Mouse (Mus musculus) MEL (cell line): ENCODE results near the gene Mtmr14.

Source experiments
- CTCF ChIP-seq, 3 experiments: IDR thresholded peaks in 2 of 3; conservative IDR thresholded peaks in 1 of 3; 2 replicates each; pipeline ENCODE4 v1.5.1; 2011 to 2012; ENCODE audit warnings: low read length in 3 of 3, low read depth in 2 of 3, mild to moderate bottlenecking in 2 of 3, improper control_type of control experiment in 1 of 3, inconsistent platforms in 1 of 3, mixed read lengths in 1 of 3, moderate library complexity in 1 of 3; ENCODE audit not compliant: control insufficient read depth in 1 of 3, insufficient read depth in 1 of 3, poor library complexity in 1 of 3, severe bottlenecking in 1 of 3
- EP300 ChIP-seq, 2 experiments: IDR thresholded peaks; 2 replicates each; pipeline ENCODE4 v1.6.1; 2011; ENCODE audit warnings: improper control_type of control experiment in 2 of 2, low read length in 2 of 2, low read depth in 1 of 2, mild to moderate bottlenecking in 1 of 2
- POLR2A ChIP-seq, 2 experiments: IDR thresholded peaks; 2 replicates each; pipeline ENCODE4 v1.6.1; 2011 to 2012; ENCODE audit warnings: low read length in 2 of 2, mild to moderate bottlenecking in 2 of 2, control low read depth in 1 of 2, improper control_type of control experiment in 1 of 2, low read depth in 1 of 2, moderate library complexity in 1 of 2; ENCODE audit not compliant: control insufficient read depth in 1 of 2, insufficient read depth in 1 of 2, poor library complexity in 1 of 2
- TCF12 ChIP-seq: IDR thresholded peaks from 2 replicates; pipeline ENCODE4 v1.6.1; 2014; ENCODE audit warnings: low read depth, mild to moderate bottlenecking, inconsistent platforms, low read length, improper control_type of control experiment, moderate library complexity
- UBTF ChIP-seq: IDR thresholded peaks from 2 replicates; pipeline ENCODE4 v1.6.1; 2012; ENCODE audit warnings: low read depth, mild to moderate bottlenecking, inconsistent platforms, low read length, improper control_type of control experiment, moderate library complexity, borderline replicate concordance; ENCODE audit not compliant: insufficient read depth

DNA sequence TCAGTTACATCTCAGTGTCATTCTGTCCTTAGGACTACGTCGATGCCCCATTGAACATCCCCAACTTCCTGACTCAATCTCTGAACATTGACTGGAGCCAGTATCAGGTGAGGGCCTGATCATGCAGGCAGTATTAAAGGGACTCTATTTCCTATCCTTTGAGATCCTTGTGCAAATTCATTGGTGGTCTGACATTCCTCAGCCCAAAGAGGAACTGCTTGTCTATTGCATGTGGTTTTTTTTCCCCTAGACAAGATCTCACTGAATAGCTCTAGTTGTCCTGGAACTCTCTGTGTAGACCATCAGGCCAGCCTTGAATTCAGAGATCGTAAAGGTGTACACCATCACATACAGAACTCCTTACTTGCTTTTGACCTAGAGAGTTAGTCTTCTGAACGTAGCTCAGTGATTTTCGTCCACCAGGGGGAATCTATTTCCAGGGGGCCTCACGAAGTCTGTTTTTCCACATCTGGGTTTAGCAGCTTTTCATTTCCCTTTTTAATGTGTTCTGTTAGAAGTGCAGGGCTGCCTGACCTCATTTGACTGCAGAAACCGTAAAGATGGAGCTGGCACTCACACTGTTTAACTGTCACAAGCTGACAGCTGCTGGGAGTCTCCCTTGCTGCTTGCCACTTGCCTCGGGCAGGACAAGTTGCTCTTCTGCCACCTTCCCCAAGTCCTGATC, 23.7 kb downstream of the Mtmr14 start:
- TF ChIP-seq TCF12 (no peak), EP300 (IDR thresholded peaks at IDR 0.05; ENCODE audit: low read depth in 1 of 2, low read length in 2 of 2) (no peak), CTCF (IDR thresholded peaks at IDR 0.05 in 2 of 3, conservative IDR thresholded peaks at IDR 0.05 in 1 of 3; ENCODE audit: control insufficient read depth in 1 of 3, insufficient read depth in 1 of 3, low read depth in 2 of 3, low read length in 3 of 3, poor library complexity in 1 of 3, severe bottlenecking in 1 of 3) (no peak), UBTF (no peak), POLR2A (IDR thresholded peaks at IDR 0.05; ENCODE audit: control insufficient read depth in 1 of 2, insufficient read depth in 1 of 2, low read depth in 1 of 2, low read length in 2 of 2, poor library complexity in 1 of 2) (no peak)
